Mouse (Mus musculus) midbrain, embryonic 13.5 days (tissue): Measurements from ENCODE around the gene Tpst2. TPM values are rescaled to one million over a fixed set of nuclear protein-coding genes. Genes with fewer than 3 reads are reported as not detected.
"Not testable (repeated sequence)": the region's sequence is repeated elsewhere in the genome, so short reads cannot be mapped to it uniquely, and the experiment has no call there.

Experiments used
- ATAC-seq: fragments of 200-750 bp; cut with Nextera tagmentation; 2 replicates; pipeline ENCODE4 v1.8.0; 2017; ENCODE audit warnings: mild to moderate bottlenecking, moderate TSS enrichment, moderate library complexity
- H3K27ac ChIP-seq: fragments of 300-500 bp; sonication (generic); 2 replicates; pipeline ENCODE4 v1.5.1; 2015; ENCODE audit warnings: inconsistent platforms, mild to moderate bottlenecking, moderate library complexity
- H3K27me3 ChIP-seq: fragments of 300-500 bp; sonication (generic); 2 replicates; pipeline ENCODE4 v1.6.1; 2015; ENCODE audit warnings: mild to moderate bottlenecking, inconsistent platforms
- H3K36me3 ChIP-seq: fragments of 300-500 bp; sonication (generic); 2 replicates; pipeline ENCODE4 v1.6.1; 2015; ENCODE audit warnings: mild to moderate bottlenecking, inconsistent platforms
- H3K4me1 ChIP-seq: fragments of 300-500 bp; sonication (generic); replicated peaks from 2 replicates; pipeline ENCODE4 v1.6.1; 2015; ENCODE audit warnings: inconsistent platforms
- H3K4me2 ChIP-seq: fragments of 300-500 bp; sonication (generic); replicated peaks from 2 replicates; pipeline ENCODE4 v1.6.1; 2015; ENCODE audit warnings: moderate library complexity, mild to moderate bottlenecking, inconsistent platforms
- H3K4me3 ChIP-seq: fragments of 300-500 bp; sonication (generic); replicated peaks from 2 replicates; pipeline ENCODE4 v1.5.1; 2015; ENCODE audit warnings: mild to moderate bottlenecking, inconsistent platforms
- H3K9ac ChIP-seq: fragments of 300-500 bp; sonication (generic); replicated peaks from 2 replicates; pipeline ENCODE4 v1.6.1; 2015; ENCODE audit warnings: mild to moderate bottlenecking, inconsistent platforms
- H3K9me3 ChIP-seq: fragments of 300-500 bp; sonication (generic); 2 replicates; pipeline ENCODE4 v1.6.1; 2016; ENCODE audit warnings: mild to moderate bottlenecking, inconsistent platforms
- WGBS: fragments of 180-500 bp; shearing (Covaris S2); methylation state at CpG from one replicate; pipeline ENCODE4 v1.1.7; 2015; 5-methylcytosine and 5-hydroxymethylcytosine counted together
- polyA plus RNA-seq: library from polyadenylated mRNA; unstranded; fragments of >200 nt; fragmentation: Nextera tagmentation; extraction: Ambion mirVana; gene quantifications from 2 replicates; pipeline ENCODE4 v1.2.1, GENCODE M21; 2015

The Tpst2 gene
- polyA plus RNA-seq, 1 experiment from 2014 or later = 25.4 TPM

GRCm38 (mm10) chr5:112313222-112313885, 36.9 kb downstream of the Tpst2 start:
- H3K4me1 ChIP-seq = 0 out of 2 replicates have a peak, but pooled peaks cover 7% of the 10 kb centered on the region
- H3K27ac ChIP-seq = peak overlapping the region; percentile 4
- H3K9me3 ChIP-seq = no peaks in the 10 kb centered on the region
- H3K4me2 ChIP-seq = no peak overlapping the region
- peaks cover 53% of the 10 kb centered on the region for H3K36me3 ChIP-seq
- ATAC-seq = peak; percentile 58; the same call in 1 of the 2 replicates
- WGBS = 48% methylated on average over 11 of the region's 11 CpGs
- 0 out of 2 replicates have a peak overlapping the region, but pooled peaks have one; percentile 28 for H3K9ac ChIP-seq
- no peaks in the 10 kb centered on the region for H3K27me3 ChIP-seq
- no peak overlapping the region for H3K4me3 ChIP-seq

GRCm38 (mm10) chr5:112316468-112316867, 40.0 kb downstream of the Tpst2 start:
- H3K9me3 ChIP-seq = no peaks in the 10 kb centered on the region
- WGBS = 57% methylated on average over 5 of the region's 5 CpGs
- no peak for ATAC-seq

GRCm38 (mm10) chr5:112317328-112317727, 40.8 kb downstream of the Tpst2 start:
- 0 out of 2 replicates have a peak, but pooled peaks cover 7% of the 10 kb centered on the region for H3K4me1 ChIP-seq
- no peak overlapping the region for H3K9ac ChIP-seq
- H3K4me2 ChIP-seq = no peak overlapping the region
- no peak overlapping the region for H3K27ac ChIP-seq
- H3K9me3 ChIP-seq = no peaks in the 10 kb centered on the region
- WGBS = 61% methylated on average over 5 of the region's 5 CpGs
- no peaks in the 10 kb centered on the region for H3K27me3 ChIP-seq
- ATAC-seq = no peak
- H3K4me3 ChIP-seq = no peak overlapping the region
- peaks cover 17% of the 10 kb centered on the region for H3K36me3 ChIP-seq

More at GRCm38 (mm10) chr5:112316468-112316867, 40.0 kb downstream of the Tpst2 start:
- Histone ChIP-seq H3K4me2 (no peak overlapping the region), H3K4me3 (no peak overlapping the region), H3K36me3 (peaks cover 24% of the 10 kb centered on the region), H3K9ac (no peak overlapping the region), H3K27ac (no peak overlapping the region), H3K27me3 (no peaks in the 10 kb centered on the region), H3K4me1 (0 out of 2 replicates have a peak, but pooled peaks cover 7% of the 10 kb centered on the region)

GRCm38 (mm10) chr5:112319343-112319742, 42.9 kb downstream of the Tpst2 start:
- H3K36me3 ChIP-seq = peaks cover 15% of the 10 kb centered on the region; the same call in 1 of the 2 replicates
- 64% methylated on average over 2 of the region's 2 CpGs for WGBS
- H3K4me2 ChIP-seq, H3K9me3 ChIP-seq, H3K27me3 ChIP-seq, ATAC-seq, H3K4me1 ChIP-seq, H3K9ac ChIP-seq, H3K4me3 ChIP-seq, H3K27ac ChIP-seq: not testable (repeated sequence)

GRCm38 (mm10) chr5:112320379-112320778, 43.9 kb downstream of the Tpst2 start:
- Histone ChIP-seq H3K36me3 (peaks cover 8% of the 10 kb centered on the region; the same call in 1 of the 2 replicates), H3K4me1 (peaks cover 4% of the 10 kb centered on the region), H3K4me2 (no peak overlapping the region), H3K9me3 (no peaks in the 10 kb centered on the region), H3K27me3 (peaks cover 4% of the 10 kb centered on the region; the same call in 1 of the 2 replicates), H3K4me3 (no peak overlapping the region), H3K9ac (no peak overlapping the region), H3K27ac (no peak overlapping the region)
- no peak for ATAC-seq
- 78% methylated on average over 5 of the region's 5 CpGs for WGBS

- H3K4me2 ChIP-seq = no peak overlapping the region
- 73% methylated on average over 6 of the region's 6 CpGs for WGBS
- peaks cover 9% of the 10 kb centered on the region for H3K4me1 ChIP-seq
- H3K27me3 ChIP-seq = peaks cover 4% of the 10 kb centered on the region; the same call in 1 of the 2 replicates
- no peak for ATAC-seq
- no peaks in the 10 kb centered on the region for H3K9me3 ChIP-seq
- no peak overlapping the region for H3K27ac ChIP-seq
- H3K4me3 ChIP-seq = no peak overlapping the region
- H3K36me3 ChIP-seq = 0 out of 2 replicates have a peak, but pooled peaks cover 3% of the 10 kb centered on the region
- H3K9ac ChIP-seq = no peak overlapping the region
Observed at GRCm38 (mm10) chr5:112320936-112321335, 44.4 kb downstream of the Tpst2 start.

- ATAC-seq = no peak
- WGBS = 74% methylated on average over 4 of the region's 4 CpGs
Observed at GRCm38 (mm10) chr5:112321376-112321775, 44.9 kb downstream of the Tpst2 start.

GRCm38 (mm10) chr5:112323246-112323645, 46.8 kb downstream of the Tpst2 start:
- WGBS = 85% methylated on average over 6 of the region's 6 CpGs
- no peak overlapping the region for H3K9ac ChIP-seq
- ATAC-seq = no peak

More at GRCm38 (mm10) chr5:112321376-112321775, 44.9 kb downstream of the Tpst2 start:
- H3K4me3 ChIP-seq = no peak overlapping the region
- no peaks in the 10 kb centered on the region for H3K9me3 ChIP-seq
- H3K4me1 ChIP-seq = peaks cover 9% of the 10 kb centered on the region
- no peak overlapping the region for H3K4me2 ChIP-seq
- peaks cover 4% of the 10 kb centered on the region; the same call in 1 of the 2 replicates for H3K27me3 ChIP-seq
- no peak overlapping the region for H3K9ac ChIP-seq
- H3K27ac ChIP-seq = no peak overlapping the region
- no peaks in the 10 kb centered on the region for H3K36me3 ChIP-seq

GRCm38 (mm10) chr5:112324637-112325545, 48.4 kb downstream of the Tpst2 start:
- Histone ChIP-seq H3K4me2 (peak overlapping the region; percentile 89), H3K27me3 (peaks cover 4% of the 10 kb centered on the region; the same call in 1 of the 2 replicates), H3K9ac (no peak overlapping the region), H3K9me3 (no peaks in the 10 kb centered on the region), H3K4me3 (peak overlapping the region; percentile 97; the same call in 1 of the 2 replicates), H3K36me3 (peaks cover 24% of the 10 kb centered on the region), H3K4me1 (peaks cover 26% of the 10 kb centered on the region), H3K27ac (no peak overlapping the region)
- ATAC-seq = no peak
- WGBS = 40% methylated on average over 24 of the region's 24 CpGs

More at GRCm38 (mm10) chr5:112323246-112323645, 46.8 kb downstream of the Tpst2 start:
- peaks cover 26% of the 10 kb centered on the region for H3K4me1 ChIP-seq
- H3K4me2 ChIP-seq = no peak overlapping the region
- peaks cover 8% of the 10 kb centered on the region for H3K36me3 ChIP-seq
- H3K27me3 ChIP-seq = peaks cover 4% of the 10 kb centered on the region; the same call in 1 of the 2 replicates
- no peak overlapping the region for H3K4me3 ChIP-seq
- no peaks in the 10 kb centered on the region for H3K9me3 ChIP-seq
- no peak overlapping the region for H3K27ac ChIP-seq

- Histone ChIP-seq H3K9me3 (no peaks in the 10 kb centered on the region), H3K27me3 (peaks cover 4% of the 10 kb centered on the region; the same call in 1 of the 2 replicates), H3K9ac (peak within 1 kb of the TSS; percentile 85), H3K36me3 (peaks cover 33% of the 10 kb centered on the region), H3K4me1 (peaks cover 26% of the 10 kb centered on the region), H3K4me2 (peak within 1 kb of the TSS; percentile 89), H3K4me3 (peak within 1 kb of the TSS; percentile 97), H3K27ac (peak within 1 kb of the TSS; percentile 88)
- 10% methylated on average over 48 of the region's 48 CpGs for WGBS
- peak; percentile 94 for ATAC-seq
Observed at GRCm38 (mm10) chr5:112325546-112326445, 49.3 kb downstream of the Tpst2 start, which contains the start of gene Tfip11. Tfip11 (plus strand) TSS chr5:112326358.
